Mouse (Mus musculus): ENCODE results near the gene Clec5a. TPM values are rescaled to one million over a fixed set of nuclear protein-coding genes. Genes with fewer than 3 reads are reported as not detected.

Gene Clec5a
- polyA plus RNA-seq, 2 experiments: 3.0 to 8.9 TPM

DNA sequence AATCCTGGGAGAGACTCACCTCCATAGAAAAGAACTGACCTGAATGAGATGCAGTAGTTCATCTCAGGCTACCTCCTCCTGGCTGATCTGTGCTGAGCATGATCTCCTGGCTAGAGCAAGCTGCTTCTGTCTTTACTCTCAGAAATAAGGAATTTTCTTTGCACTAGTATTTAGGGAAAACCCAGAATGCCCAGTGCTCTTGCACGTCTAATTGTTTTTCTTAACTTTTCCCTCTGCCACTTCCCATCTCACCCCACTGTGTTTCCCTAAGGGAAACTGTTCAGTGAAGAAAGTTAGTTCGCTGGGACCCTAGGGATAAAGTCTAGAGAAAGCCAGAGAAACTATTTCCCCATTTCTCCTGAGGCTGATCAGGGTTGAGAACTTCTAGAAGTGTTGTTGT is 30.7 kb downstream of the Clec5a start, which contains the start of gene Olfr461:
TSS of gene Olfr461 (minus strand) at position 101 of the 400 bp plus-strand sequence.
- Histone ChIP-seq H3K4me2 (ENCODE audit: low read depth) (no peak within 1 kb of the TSS), H3K36me3 (replicated peaks; ENCODE audit: control insufficient read depth, insufficient read depth, low read depth) (no peaks in the 10 kb centered on the region), H3K9ac (replicated peaks) (no peak within 1 kb of the TSS), H3K27ac (no peak within 1 kb of the TSS), H3K9me3 (ENCODE audit: control insufficient read depth, low read length) (no peaks in the 10 kb centered on the region), H3K4me1 (replicated peaks; ENCODE audit: control insufficient read depth in 2 of 2, insufficient read depth in 2 of 2, low read length in 1 of 2) (no peaks in the 10 kb centered on the region), H3K27me3 (ENCODE audit: control insufficient read depth, insufficient read depth, low read length) (no peaks in the 10 kb centered on the region), H3K4me3 (ENCODE audit: insufficient read depth in 1 of 2, low read depth in 2 of 2, low read length in 2 of 2) (no peak within 1 kb of the TSS)
- DNase-seq (ENCODE audit: low read depth in 3 of 3, low spot score in 3 of 3): no peak
- ATAC-seq (ENCODE audit: insufficient read depth): no peak
- TF ChIP-seq EP300 (IDR thresholded peaks at IDR 0.05; ENCODE audit: low read depth) (no peak), CTCF (IDR thresholded peaks at IDR 0.05; ENCODE audit: low read depth) (no peak)
- 41% methylated on average over 2 of the region's 2 CpGs for WGBS (ENCODE audit: insufficient replicate concordance)

- no peaks in the 10 kb centered on the region for H3K4me1 ChIP-seq (replicated peaks; ENCODE audit: control insufficient read depth in 2 of 2, insufficient read depth in 2 of 2, low read length in 1 of 2)
- no peak overlapping the region for H3K4me2 ChIP-seq (ENCODE audit: low read depth)
- H3K27me3 ChIP-seq (ENCODE audit: control insufficient read depth, insufficient read depth, low read length): no peaks in the 10 kb centered on the region
- H3K27ac ChIP-seq: no peak overlapping the region
- ATAC-seq (ENCODE audit: insufficient read depth) (no peak), DNase-seq (ENCODE audit: low read depth in 3 of 3, low spot score in 3 of 3) (no peak)
- no peaks in the 10 kb centered on the region for H3K36me3 ChIP-seq (replicated peaks; ENCODE audit: control insufficient read depth, insufficient read depth, low read depth)
- WGBS (ENCODE audit: insufficient replicate concordance): 58% methylated on average over 10 of the region's 10 CpGs
- H3K4me3 ChIP-seq (ENCODE audit: insufficient read depth in 1 of 2, low read depth in 2 of 2, low read length in 2 of 2): no peak overlapping the region
- H3K9me3 ChIP-seq (ENCODE audit: control insufficient read depth, low read length): no peaks in the 10 kb centered on the region
- H3K9ac ChIP-seq (replicated peaks): no peak overlapping the region
- TF ChIP-seq EP300 (IDR thresholded peaks at IDR 0.05; ENCODE audit: low read depth): no peak
- no peak for TF ChIP-seq CTCF (IDR thresholded peaks at IDR 0.05; ENCODE audit: low read depth)
These were observed 40.9 kb downstream of the Clec5a start for GRCm38 (mm10) chr6:40544690-40545089.

Other genes with a start within 250 kb of the Clec5a start
- 0.35 and 0.57 TPM in 2 replicates for gene E330009J07Rik, start 149.7 kb downstream of the Clec5a start, polyA plus RNA-seq (2012; rRNA removed)
- 0.67 and 2.7 TPM in 2 replicates for gene E330009J07Rik, start 149.7 kb downstream of the Clec5a start, polyA plus RNA-seq (2014; fragmentation: Nextera tagmentation; extraction: Ambion mirVana)
- gene Wee2, start 146.7 kb downstream of the Clec5a start, polyA plus RNA-seq (2012; rRNA removed): not detected in 2 replicates
- gene Wee2, start 146.7 kb downstream of the Clec5a start, polyA plus RNA-seq (2014; fragmentation: Nextera tagmentation; extraction: Ambion mirVana): not detected in 2 replicates
- 15.4 and 37.0 TPM in 2 replicates for gene Ssbp1, start 114.5 kb downstream of the Clec5a start, polyA plus RNA-seq (2012; rRNA removed)
- 68.5 and 75.1 TPM in 2 replicates for gene Ssbp1, start 114.5 kb downstream of the Clec5a start, polyA plus RNA-seq (2014; fragmentation: Nextera tagmentation; extraction: Ambion mirVana)
- not detected in 2 replicates for gene Tas2r137, start 94.6 kb downstream of the Clec5a start, polyA plus RNA-seq (2012; rRNA removed)
- not detected in 2 replicates for gene Tas2r137, start 94.6 kb downstream of the Clec5a start, polyA plus RNA-seq (2014; fragmentation: Nextera tagmentation; extraction: Ambion mirVana)
- gene Tas2r108, start 92.3 kb downstream of the Clec5a start, polyA plus RNA-seq (2012; rRNA removed): 0.05 TPM in 1 of 2 replicates, not detected in the other
- 0.14 TPM in 1 of 2 replicates, not detected in the other for gene Tas2r108, start 92.3 kb downstream of the Clec5a start, polyA plus RNA-seq (2014; fragmentation: Nextera tagmentation; extraction: Ambion mirVana)
- not detected in 2 replicates for gene Prss37, start 66.3 kb downstream of the Clec5a start, polyA plus RNA-seq (2012; rRNA removed)
- not detected in 2 replicates for gene Prss37, start 66.3 kb downstream of the Clec5a start, polyA plus RNA-seq (2014; fragmentation: Nextera tagmentation; extraction: Ambion mirVana)
- not detected in 2 replicates for gene Olfr461, start 30.8 kb downstream of the Clec5a start, polyA plus RNA-seq (2012; rRNA removed)
- gene Olfr461, start 30.8 kb downstream of the Clec5a start, polyA plus RNA-seq (2014; fragmentation: Nextera tagmentation; extraction: Ambion mirVana): not detected in 2 replicates
- gene Olfr460, start 16.3 kb downstream of the Clec5a start, polyA plus RNA-seq (2012; rRNA removed): 0.02 TPM in 1 of 2 replicates, not detected in the other
- gene Olfr460, start 16.3 kb downstream of the Clec5a start, polyA plus RNA-seq (2014; fragmentation: Nextera tagmentation; extraction: Ambion mirVana): not detected in 2 replicates
- gene Tas2r138, start 27.5 kb upstream of the Clec5a start, polyA plus RNA-seq (2012; rRNA removed): not detected in 2 replicates
- gene Tas2r138, start 27.5 kb upstream of the Clec5a start, polyA plus RNA-seq (2014; fragmentation: Nextera tagmentation; extraction: Ambion mirVana): not detected in 2 replicates
- 1.3 and 1.4 TPM in 2 replicates for gene Mgam, start 43.0 kb upstream of the Clec5a start, polyA plus RNA-seq (2012; rRNA removed)
- 2.3 and 3.2 TPM in 2 replicates for gene Mgam, start 43.0 kb upstream of the Clec5a start, polyA plus RNA-seq (2014; fragmentation: Nextera tagmentation; extraction: Ambion mirVana)

Data from liver, embryonic 14.5 days (tissue).